Mouse (Mus musculus): Measurements from ENCODE around the gene Upf3a. TPM values are rescaled to one million over a fixed set of nuclear protein-coding genes. Genes with fewer than 3 reads are reported as not detected.
"Not testable (repeated sequence)": the region's sequence is repeated elsewhere in the genome, so short reads cannot be mapped to it uniquely, and the experiment has no call there.

Upf3a gene
- polyA plus RNA-seq (2014; fragmentation: Nextera tagmentation; extraction: Ambion mirVana): 36.4 and 38.1 TPM in 2 replicates

GRCm38 (mm10) chr8:13785250-13785763 is at the start of gene Upf3a:
TSS of gene Upf3a (plus strand) at chr8:13785615.
- ATAC-seq (ENCODE audit: low FRiP score, low TSS enrichment) (peak; percentile 94), DNase-seq (peak; percentile 97)
- H3K9ac ChIP-seq (replicated peaks; ENCODE audit: low read length): peak within 1 kb of the TSS; percentile 93
- no peaks in the 10 kb centered on the region for H3K27me3 ChIP-seq (ENCODE audit: control insufficient read depth, insufficient read depth, low read length)
- peak within 1 kb of the TSS; percentile 56 for H3K4me3 ChIP-seq (replicated peaks; ENCODE audit: low read depth, low read length)
- peaks cover 8% of the 10 kb centered on the region for H3K4me1 ChIP-seq (ENCODE audit: control insufficient read depth, insufficient read depth, low read length)
- H3K27ac ChIP-seq (replicated peaks; ENCODE audit: low read depth, low read length): peak within 1 kb of the TSS; percentile 99
- peaks cover 29% of the 10 kb centered on the region for H3K36me3 ChIP-seq (ENCODE audit: control insufficient read depth, insufficient read depth, low read length)
- peak within 1 kb of the TSS; percentile 81 for H3K4me2 ChIP-seq (ENCODE audit: low read length)
- WGBS: under 1% methylated on average over 47 of the region's 47 CpGs
- no peaks in the 10 kb centered on the region for H3K9me3 ChIP-seq (ENCODE audit: control insufficient read depth, low read length)

DNA sequence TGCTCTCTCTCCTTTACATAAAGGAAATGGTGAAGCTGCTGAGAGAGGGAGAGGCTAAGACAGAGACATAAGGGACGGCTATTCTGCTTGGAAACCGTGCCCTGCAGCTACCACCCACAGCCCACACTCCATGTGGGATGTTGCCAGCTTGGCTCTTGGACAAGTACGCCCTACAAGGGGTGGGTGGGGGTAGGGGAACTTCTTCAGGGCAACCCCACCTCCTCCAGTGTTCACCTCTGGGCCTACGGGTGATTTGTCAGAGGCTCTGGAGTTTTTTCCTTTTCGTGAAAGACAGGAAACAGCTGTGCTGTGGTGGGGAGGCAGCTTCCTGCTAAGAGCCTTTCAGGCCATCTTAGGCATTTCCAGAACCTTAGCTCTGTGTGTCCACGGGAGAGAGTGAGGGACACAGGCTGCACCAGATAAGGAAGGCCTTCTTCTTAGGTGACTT is 45.1 kb upstream of the Upf3a start:
- Histone ChIP-seq H3K27me3 (ENCODE audit: control insufficient read depth, insufficient read depth, low read length) (no peaks in the 10 kb centered on the region), H3K4me1 (ENCODE audit: control insufficient read depth, insufficient read depth, low read length) (no peaks in the 10 kb centered on the region), H3K4me3 (replicated peaks; ENCODE audit: low read depth, low read length) (no peak overlapping the region), H3K27ac (replicated peaks; ENCODE audit: low read depth, low read length) (no peak overlapping the region), H3K4me2 (ENCODE audit: low read length) (no peak overlapping the region), H3K9me3 (ENCODE audit: control insufficient read depth, low read length) (no peaks in the 10 kb centered on the region), H3K36me3 (ENCODE audit: control insufficient read depth, insufficient read depth, low read length) (no peaks in the 10 kb centered on the region), H3K9ac (replicated peaks; ENCODE audit: low read length) (no peak overlapping the region)
- DNase-seq (no peak), ATAC-seq (ENCODE audit: low FRiP score, low TSS enrichment) (no peak)
- whole genome bisulfite sequencing: 65% methylated on average over 6 of the region's 6 CpGs

DNA sequence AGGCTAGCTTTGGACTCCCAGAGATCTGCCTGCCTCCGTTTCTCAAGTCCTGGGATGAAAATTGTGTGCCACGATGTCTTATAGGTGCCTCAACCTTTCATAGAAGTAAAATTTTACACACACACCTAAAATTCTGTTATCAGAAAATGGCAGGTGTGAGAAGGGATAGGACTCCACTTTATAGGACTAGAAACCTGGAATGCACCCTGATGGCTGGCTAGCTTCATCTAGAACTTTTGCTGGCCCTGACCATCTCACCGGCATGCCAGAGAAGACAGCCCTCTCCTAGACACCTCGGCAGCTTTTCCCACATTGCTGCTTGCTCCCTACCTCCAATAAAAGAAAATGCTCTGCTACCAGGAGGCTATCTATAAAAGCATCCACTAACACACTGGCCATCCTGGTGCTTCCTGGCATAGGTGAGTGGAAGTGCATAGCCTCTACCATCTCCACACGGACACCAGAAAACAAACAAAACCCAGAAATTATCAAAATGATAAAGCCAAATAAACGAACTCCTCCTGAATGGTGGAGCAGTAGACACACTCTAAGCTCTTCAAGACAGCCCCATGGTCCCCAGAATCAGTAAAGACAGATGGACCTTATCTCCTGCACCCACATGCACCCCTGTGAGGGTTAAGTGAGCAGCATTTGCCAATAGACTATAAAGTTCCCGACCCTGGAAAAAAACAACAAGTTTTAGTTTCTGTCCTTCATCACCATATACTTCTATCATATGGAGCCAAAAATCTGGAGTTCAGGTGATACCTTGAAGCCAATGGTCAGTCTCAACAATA is 44.4 kb upstream of the Upf3a start:
- 88% methylated on average over 7 of the region's 7 CpGs for WGBS
- no peak for ATAC-seq (ENCODE audit: low FRiP score, low TSS enrichment)
- Histone ChIP-seq H3K9ac (replicated peaks; ENCODE audit: low read length) (no peak overlapping the region), H3K27ac (replicated peaks; ENCODE audit: low read depth, low read length) (no peak overlapping the region), H3K4me2 (ENCODE audit: low read length) (no peak overlapping the region), H3K9me3 (ENCODE audit: control insufficient read depth, low read length) (no peaks in the 10 kb centered on the region), H3K4me1 (ENCODE audit: control insufficient read depth, insufficient read depth, low read length) (no peaks in the 10 kb centered on the region), H3K4me3 (replicated peaks; ENCODE audit: low read depth, low read length) (no peak overlapping the region), H3K27me3 (ENCODE audit: control insufficient read depth, insufficient read depth, low read length) (no peaks in the 10 kb centered on the region), H3K36me3 (ENCODE audit: control insufficient read depth, insufficient read depth, low read length) (no peaks in the 10 kb centered on the region)
- no peak for DNase-seq

DNA sequence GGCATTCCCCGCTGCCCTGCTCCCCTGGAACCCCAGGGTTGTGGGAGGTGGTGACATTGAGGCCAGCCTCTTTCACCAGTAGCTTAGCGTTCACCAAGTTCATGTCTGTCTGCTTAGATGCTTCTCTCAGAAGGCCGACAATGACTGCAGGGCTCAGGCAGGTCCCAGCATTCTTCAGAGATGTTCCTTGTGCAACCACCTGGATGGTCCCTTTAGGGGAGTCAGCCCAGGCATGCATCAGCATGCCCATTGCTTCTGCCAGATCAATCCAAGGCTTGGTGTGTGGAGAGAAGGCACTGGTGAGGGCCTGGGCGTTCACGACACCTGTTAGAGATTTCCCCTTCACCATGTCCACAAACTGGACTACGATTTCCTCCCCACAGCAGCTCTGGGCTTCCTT is 39.2 kb upstream of the Upf3a start:
- not testable (repeated sequence) for H3K4me2 ChIP-seq (ENCODE audit: low read length); H3K36me3 ChIP-seq (ENCODE audit: control insufficient read depth, insufficient read depth, low read length); H3K9ac ChIP-seq (replicated peaks; ENCODE audit: low read length); H3K9me3 ChIP-seq (ENCODE audit: control insufficient read depth, low read length); H3K4me1 ChIP-seq (ENCODE audit: control insufficient read depth, insufficient read depth, low read length); H3K4me3 ChIP-seq (replicated peaks; ENCODE audit: low read depth, low read length); H3K27me3 ChIP-seq (ENCODE audit: control insufficient read depth, insufficient read depth, low read length); H3K27ac ChIP-seq (replicated peaks; ENCODE audit: low read depth, low read length); ATAC-seq (ENCODE audit: low FRiP score, low TSS enrichment); DNase-seq
- 93% methylated on average over 5 of the region's 6 CpGs for WGBS

DNA sequence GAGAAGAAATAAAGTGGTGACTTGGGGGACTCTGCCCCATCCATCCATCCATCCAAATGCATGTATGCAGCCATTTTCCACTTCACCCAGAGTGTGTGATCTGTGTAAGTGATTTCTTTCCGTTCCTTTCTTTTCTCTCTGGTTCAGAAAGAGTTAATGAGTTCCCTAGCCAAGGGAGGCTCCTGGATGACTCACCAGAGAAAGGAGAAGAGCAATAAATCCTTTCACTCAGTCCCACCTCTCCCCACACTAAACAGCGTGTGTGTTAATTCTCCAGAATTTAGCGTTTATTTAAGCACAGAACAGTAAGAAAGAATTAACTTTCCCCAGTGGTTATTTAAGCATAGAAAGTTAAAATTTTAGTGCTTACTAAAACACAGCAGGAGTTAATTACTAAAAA is 37.8 kb upstream of the Upf3a start:
- H3K27ac ChIP-seq (replicated peaks; ENCODE audit: low read depth, low read length): no peak overlapping the region
- no peak overlapping the region for H3K4me2 ChIP-seq (ENCODE audit: low read length)
- H3K4me3 ChIP-seq (replicated peaks; ENCODE audit: low read depth, low read length): no peak overlapping the region
- ATAC-seq (ENCODE audit: low FRiP score, low TSS enrichment) (no peak), DNase-seq (no peak)
- H3K27me3 ChIP-seq (ENCODE audit: control insufficient read depth, insufficient read depth, low read length): no peaks in the 10 kb centered on the region
- no peaks in the 10 kb centered on the region for H3K9me3 ChIP-seq (ENCODE audit: control insufficient read depth, low read length)
- H3K36me3 ChIP-seq (ENCODE audit: control insufficient read depth, insufficient read depth, low read length): no peaks in the 10 kb centered on the region
- 37% methylated on average over 3 of the region's 3 CpGs for WGBS
- no peak overlapping the region for H3K9ac ChIP-seq (replicated peaks; ENCODE audit: low read length)
- no peaks in the 10 kb centered on the region for H3K4me1 ChIP-seq (ENCODE audit: control insufficient read depth, insufficient read depth, low read length)

GRCm38 (mm10) chr8:13753680-13754079 is 31.7 kb upstream of the Upf3a start:
- Histone ChIP-seq H3K9me3 (ENCODE audit: control insufficient read depth, low read length) (no peaks in the 10 kb centered on the region), H3K27me3 (ENCODE audit: control insufficient read depth, insufficient read depth, low read length) (no peaks in the 10 kb centered on the region), H3K9ac (replicated peaks; ENCODE audit: low read length) (no peak overlapping the region), H3K4me2 (ENCODE audit: low read length) (no peak overlapping the region), H3K4me3 (replicated peaks; ENCODE audit: low read depth, low read length) (no peak overlapping the region), H3K27ac (replicated peaks; ENCODE audit: low read depth, low read length) (no peak overlapping the region), H3K4me1 (ENCODE audit: control insufficient read depth, insufficient read depth, low read length) (peaks cover 8% of the 10 kb centered on the region; the same call in 1 of the 2 replicates), H3K36me3 (ENCODE audit: control insufficient read depth, insufficient read depth, low read length) (no peaks in the 10 kb centered on the region)
- DNase-seq (peak; percentile 87), ATAC-seq (ENCODE audit: low FRiP score, low TSS enrichment) (no peak)
- 30% methylated on average over 2 of the region's 2 CpGs for WGBS

DNA sequence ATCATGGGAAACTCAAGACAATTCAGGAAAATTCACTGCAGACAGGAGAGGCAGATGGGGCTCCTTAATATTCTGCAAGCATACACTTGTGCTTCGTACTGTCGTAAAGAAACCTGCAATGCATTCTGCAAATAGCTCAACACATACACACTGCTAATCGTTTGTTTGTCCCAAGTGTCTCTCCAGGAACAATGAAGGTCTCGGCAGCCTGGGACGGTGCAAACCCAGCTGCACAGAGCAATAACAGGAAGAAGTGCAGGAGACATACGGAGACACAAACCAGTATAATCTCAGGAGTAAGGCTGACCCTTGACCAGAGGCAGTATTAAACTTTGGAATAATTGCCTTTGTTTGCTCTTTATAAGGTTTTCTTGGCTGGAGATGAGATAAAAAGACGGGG is 28.9 kb upstream of the Upf3a start:
- no peak overlapping the region for H3K9ac ChIP-seq (replicated peaks; ENCODE audit: low read length)

GRCm38 (mm10) chr8:13756982-13757804 is 28.2 kb upstream of the Upf3a start, which contains the start of gene Cdc16:
TSS of gene Cdc16 (plus strand) at chr8:13757676.
- peak within 1 kb of the TSS; percentile 81 for H3K27ac ChIP-seq (replicated peaks; ENCODE audit: low read depth, low read length)
- DNase-seq: peak; percentile 96
- H3K9ac ChIP-seq (replicated peaks; ENCODE audit: low read length): peak within 1 kb of the TSS; percentile 95
- H3K4me2 ChIP-seq (ENCODE audit: low read length): peak within 1 kb of the TSS; percentile 60
- peaks cover 12% of the 10 kb centered on the region; the same call in 1 of the 2 replicates for H3K4me1 ChIP-seq (ENCODE audit: control insufficient read depth, insufficient read depth, low read length)
- H3K9me3 ChIP-seq (ENCODE audit: control insufficient read depth, low read length): no peaks in the 10 kb centered on the region
- WGBS: 9% methylated on average over 40 of the region's 40 CpGs
- peak within 1 kb of the TSS; percentile 100 for H3K4me3 ChIP-seq (replicated peaks; ENCODE audit: low read depth, low read length)
- ATAC-seq (ENCODE audit: low FRiP score, low TSS enrichment): peak; percentile 95
- H3K27me3 ChIP-seq (ENCODE audit: control insufficient read depth, insufficient read depth, low read length): no peaks in the 10 kb centered on the region
- H3K36me3 ChIP-seq (ENCODE audit: control insufficient read depth, insufficient read depth, low read length): peaks cover 17% of the 10 kb centered on the region

More for the DNA sequence above, 28.9 kb upstream of the Upf3a start:
- Histone ChIP-seq H3K4me3 (replicated peaks; ENCODE audit: low read depth, low read length) (no peak overlapping the region), H3K27me3 (ENCODE audit: control insufficient read depth, insufficient read depth, low read length) (no peaks in the 10 kb centered on the region), H3K9me3 (ENCODE audit: control insufficient read depth, low read length) (no peaks in the 10 kb centered on the region), H3K4me2 (ENCODE audit: low read length) (no peak overlapping the region), H3K27ac (replicated peaks; ENCODE audit: low read depth, low read length) (no peak overlapping the region), H3K4me1 (ENCODE audit: control insufficient read depth, insufficient read depth, low read length) (peaks cover 12% of the 10 kb centered on the region; the same call in 1 of the 2 replicates), H3K36me3 (ENCODE audit: control insufficient read depth, insufficient read depth, low read length) (peaks cover 12% of the 10 kb centered on the region)
- no peak for DNase-seq
- 73% methylated on average over 7 of the region's 7 CpGs for WGBS
- no peak for ATAC-seq (ENCODE audit: low FRiP score, low TSS enrichment)

Measured in midbrain, embryonic 14.5 days (tissue).